Mouse (Mus musculus): ENCODE data around the gene Cdca7l.
A peak's percentile ranks its signal among the peaks of the same experiment; 100 is the strongest.

Cdca7l gene

GRCm38 (mm10) chr12:117810074-117810473 is 6.0 kb downstream of the Cdca7l start:
- DNase-seq, result no peak

GRCm38 (mm10) chr12:117820138-117820858 is 16.2 kb downstream of the Cdca7l start:
- DNase-seq, result no peak

GRCm38 (mm10) chr12:117820859-117821221 is 16.8 kb downstream of the Cdca7l start:
- DNase-seq, result no peak

GRCm38 (mm10) chr12:117821394-117821793 is 17.3 kb downstream of the Cdca7l start:
- DNase-seq, result no peak

GRCm38 (mm10) chr12:117828350-117828749 is 24.3 kb downstream of the Cdca7l start:
- DNase-seq, result no peak

- no peak for DNase-seq
Measured at GRCm38 (mm10) chr12:117831351-117831961, 27.4 kb downstream of the Cdca7l start.

- DNase-seq, result no peak
Measured at GRCm38 (mm10) chr12:117832190-117832589, 28.1 kb downstream of the Cdca7l start.

- DNase-seq, result no peak
Measured at GRCm38 (mm10) chr12:117834652-117835051, 30.6 kb downstream of the Cdca7l start.

- DNase-seq, result no peak
Measured at GRCm38 (mm10) chr12:117835371-117835770, 31.3 kb downstream of the Cdca7l start.

GRCm38 (mm10) chr12:117837376-117837775 is 33.3 kb downstream of the Cdca7l start:
- DNase-seq, result no peak

GRCm38 (mm10) chr12:117840705-117841104 is 36.6 kb downstream of the Cdca7l start:
- DNase-seq, result no peak

GRCm38 (mm10) chr12:117842676-117843075 is 38.6 kb downstream of the Cdca7l start:
- no peak for DNase-seq

GRCm38 (mm10) chr12:117843302-117844074 is 39.4 kb downstream of the Cdca7l start:
- peak; percentile 39 to 60 for DNase-seq

GRCm38 (mm10) chr12:117844075-117844408 is 40.0 kb downstream of the Cdca7l start:
- DNase-seq, result no peak

GRCm38 (mm10) chr12:117844917-117845316 is 40.8 kb downstream of the Cdca7l start:
- DNase-seq, result no peak

- no peak for DNase-seq
Measured at GRCm38 (mm10) chr12:117848621-117849020, 44.5 kb downstream of the Cdca7l start.

GRCm38 (mm10) chr12:117850472-117850871 is 46.4 kb downstream of the Cdca7l start:
- no peak for DNase-seq

GRCm38 (mm10) chr12:117853316-117853715 is 49.2 kb downstream of the Cdca7l start:
- peak; percentile 10 to 54 for DNase-seq

- no peak for DNase-seq
Measured at GRCm38 (mm10) chr12:117857023-117857422, 52.9 kb downstream of the Cdca7l start.

GRCm38 (mm10) chr12:117857884-117858283 is 53.8 kb downstream of the Cdca7l start:
- no peak for DNase-seq

GRCm38 (mm10) chr12:117860840-117861239 is 56.8 kb downstream of the Cdca7l start:
- no peak for DNase-seq

GRCm38 (mm10) chr12:117861249-117861648 is 57.2 kb downstream of the Cdca7l start:
- DNase-seq, result no peak

GRCm38 (mm10) chr12:117862655-117863054 is 58.6 kb downstream of the Cdca7l start:
- DNase-seq, result no peak
